23 mouse cellular contexts compared by ENCODE assay signal in the genomic region with DNA sequence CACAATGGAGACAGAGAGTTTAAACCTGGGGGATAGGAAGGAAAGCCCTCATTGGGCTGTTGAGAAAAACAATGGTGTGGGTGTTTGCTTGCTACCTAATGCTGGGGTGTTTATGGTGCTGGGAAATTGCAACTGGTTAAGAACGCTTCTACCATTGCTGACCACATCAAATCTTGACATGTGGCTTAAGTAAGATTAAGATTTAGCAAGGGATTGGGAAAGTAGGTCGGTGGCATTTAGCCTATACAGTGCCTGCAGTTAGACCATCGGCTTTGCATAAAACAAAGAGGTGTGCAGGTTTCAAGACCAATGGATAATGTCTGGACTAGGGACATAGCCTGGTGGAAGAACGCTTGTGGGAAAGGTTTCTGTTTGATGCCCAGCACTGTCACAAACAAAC.
DNase-seq lines count a peak whose midpoint lies in the region; ATAC-seq lines count a peak whose summit lies in the region.
"Had no signal": no experiment of that assay in that cellular context is flagged by ENCODE, and none has a peak within 500 bp of the region (broad histone marks: within the 10 kb centered on the region; RNA-seq: fewer than 3 reads in every experiment).

No protein-coding gene starts in this region.

- ATAC-seq in midbrain, embryonic 15.5 days (replicated peaks) = no peak
- no peak for ATAC-seq in midbrain, embryonic 16.5 days
- ATAC-seq in liver, embryonic 11.5 days (replicated peaks; ENCODE audit: low FRiP score) = no peak
- ATAC-seq: activated CD4-positive, CD25-positive, alpha-beta regulatory T cell, adult 4 months; CD4-positive, CD25-positive, alpha-beta regulatory T cell, adult 4 months; forebrain, embryonic 15.5 days; Patski had no signal

- H3K4me1 ChIP-seq in midbrain, embryonic 15.5 days = peaks cover 24% of the 10 kb centered on the region
- peaks cover 14% of the 10 kb centered on the region for H3K4me1 ChIP-seq in midbrain, embryonic 16.5 days (ENCODE audit: control insufficient read depth, insufficient read depth, low read length)
- no peaks in the 10 kb centered on the region for H3K4me1 ChIP-seq in liver, embryonic 11.5 days (replicated peaks; ENCODE audit: control insufficient read depth, insufficient read depth, low read length)

- H3K9ac ChIP-seq in midbrain, embryonic 15.5 days = no peak overlapping the region
- H3K9ac ChIP-seq in midbrain, embryonic 16.5 days (ENCODE audit: low read depth, low read length) = no peak overlapping the region
- H3K9ac ChIP-seq in liver, embryonic 11.5 days (ENCODE audit: low read depth, low read length) = no peak overlapping the region
- H3K9ac ChIP-seq: embryonic facial prominence, embryonic 12.5 days; forebrain, embryonic 13.5 days; forebrain, embryonic 15.5 days had no signal

- H3K9me3 ChIP-seq in midbrain, embryonic 15.5 days = no peaks in the 10 kb centered on the region
- H3K9me3 ChIP-seq in midbrain, embryonic 16.5 days (replicated peaks; ENCODE audit: control insufficient read depth, low read length, poor library complexity, severe bottlenecking) = no peaks in the 10 kb centered on the region
- H3K9me3 ChIP-seq in liver, embryonic 11.5 days (ENCODE audit: control insufficient read depth, low read length) = no peaks in the 10 kb centered on the region
- H3K9me3 ChIP-seq: embryonic facial prominence, embryonic 10.5 days; embryonic facial prominence, embryonic 12.5 days; forebrain, embryonic 13.5 days; forebrain, embryonic 15.5 days had no signal

- no peaks in the 10 kb centered on the region for H3K27me3 ChIP-seq in midbrain, embryonic 15.5 days (replicated peaks)
- H3K27me3 ChIP-seq in midbrain, embryonic 16.5 days (ENCODE audit: control insufficient read depth, insufficient read depth, low read depth, low read length) = no peaks in the 10 kb centered on the region
- H3K27me3 ChIP-seq in liver, embryonic 11.5 days (replicated peaks; ENCODE audit: control insufficient read depth, insufficient read depth, low read length) = no peaks in the 10 kb centered on the region
- H3K27me3 ChIP-seq: CH12.LX; embryonic facial prominence, embryonic 12.5 days; forebrain, embryonic 13.5 days; forebrain, embryonic 15.5 days had no signal

- WGBS in midbrain, embryonic 15.5 days = 60% methylated on average over 4 of the region's 4 CpGs
- WGBS in midbrain, embryonic 16.5 days = 65% methylated on average over 4 of the region's 4 CpGs
- WGBS in liver, embryonic 11.5 days = 84% methylated on average over 4 of the region's 4 CpGs

- H3K4me3 ChIP-seq in midbrain, embryonic 15.5 days = no peak overlapping the region
- no peak overlapping the region for H3K4me3 ChIP-seq in midbrain, embryonic 16.5 days (ENCODE audit: low read depth, low read length)
- H3K4me3 ChIP-seq in liver, embryonic 11.5 days (ENCODE audit: low read depth, low read length) = no peak overlapping the region
- H3K4me3 ChIP-seq: embryonic facial prominence, embryonic 10.5 days; embryonic facial prominence, embryonic 12.5 days; forebrain, embryonic 13.5 days; forebrain, embryonic 15.5 days had no signal

- no peak overlapping the region for H3K27ac ChIP-seq in midbrain, embryonic 15.5 days
- H3K27ac ChIP-seq in midbrain, embryonic 16.5 days (ENCODE audit: low read length) = no peak overlapping the region
- no peak overlapping the region for H3K27ac ChIP-seq in liver, embryonic 11.5 days (ENCODE audit: low read depth, low read length)
- H3K27ac ChIP-seq: embryonic facial prominence, embryonic 10.5 days; embryonic facial prominence, embryonic 12.5 days; forebrain, embryonic 13.5 days; forebrain, embryonic 15.5 days had no signal

- H3K4me2 ChIP-seq in midbrain, embryonic 15.5 days = 0 out of 2 replicates have a peak overlapping the region, but pooled peaks have one; percentile 14
- H3K4me2 ChIP-seq in midbrain, embryonic 16.5 days (ENCODE audit: low read length) = no peak overlapping the region
- H3K4me2 ChIP-seq in liver, embryonic 11.5 days = no peak overlapping the region
- H3K4me2 ChIP-seq: embryonic facial prominence, embryonic 12.5 days; forebrain, embryonic 13.5 days; forebrain, embryonic 15.5 days had no signal

- intact Hi-C loops in heart, postnatal 10 days (cut with DNase I) = no loop called here

- DNase-seq in heart, adult 11 months = peak; percentile 45
- no peak for DNase-seq in heart, postnatal 10 days
- peak; percentile 76 for DNase-seq in retina, postnatal 1 day
- no peak for DNase-seq in liver, embryonic 11.5 days (ENCODE audit: low spot score)
- DNase-seq: adrenal gland, adult 8-10 months; adrenal gland, postnatal 14 days; adrenal gland, postnatal 36 days; B cell, adult 2 months; cerebellum, adult 11-12 months; cerebellum, adult 2 months; cerebellum, adult 9-10 months; cerebellum, postnatal 25 days had no signal

- H3K36me3 ChIP-seq in midbrain, embryonic 15.5 days (replicated peaks) = no peaks in the 10 kb centered on the region
- no peaks in the 10 kb centered on the region for H3K36me3 ChIP-seq in midbrain, embryonic 16.5 days (ENCODE audit: control insufficient read depth, insufficient read depth, low read length)
- no peaks in the 10 kb centered on the region for H3K36me3 ChIP-seq in liver, embryonic 11.5 days (ENCODE audit: control insufficient read depth, insufficient read depth, low read length)
- H3K36me3 ChIP-seq: embryonic facial prominence, embryonic 10.5 days; embryonic facial prominence, embryonic 12.5 days; forebrain, embryonic 15.5 days; G1E had no signal

Comparison
In these comparisons a context has a peak if more than half of its experiments do, and no peak if none do; other contexts are left out.
1. DNase-seq: peak in heart, adult 11 months (single experiment) and retina, postnatal 1 day (single experiment); none in heart, postnatal 10 days (0 of 2) and liver, embryonic 11.5 days (single experiment).